Mouse (Mus musculus) left cerebral cortex, adult 2 months (tissue): ENCODE measurements around the gene Aaas. TPM values are rescaled to one million over a fixed set of nuclear protein-coding genes. Genes with fewer than 3 reads are reported as not detected.
"Not testable (repeated sequence)": the region's sequence is repeated elsewhere in the genome, so short reads cannot be mapped to it uniquely, and the experiment has no call there.

Experiments
- DNase-seq, 2 experiments: peaks; one replicate each; pipeline ENCODE4 v3.0.0; 2021 to 2022; ENCODE audit warnings: low spot score in 2 of 2, mixed read lengths in 1 of 2; ENCODE audit errors: extremely low spot score in 1 of 2
- H3K27ac ChIP-seq: fragments of 200-600 bp; 2 replicates; pipeline ENCODE4 v1.8.1; 2022
- H3K4me3 ChIP-seq: fragments of 200-600 bp; 2 replicates; pipeline ENCODE4 v1.8.1; 2022
- CTCF ChIP-seq: fragments of 200-600 bp; IDR thresholded peaks from 2 replicates; pipeline ENCODE4 v1.8.1; 2022; ENCODE audit warnings: antibody characterized with exemption, mild to moderate bottlenecking, moderate library complexity
- intact Hi-C: fragments of 180-260 bp; cut with DNase I; formaldehyde crosslinking; loops from one replicate; pipeline ENCODE4 v1.15.1; 2025
- total RNA-seq, 2 experiments: library from RNA; stranded (reverse); gene quantifications; 2 replicates each; pipeline ENCODE4 v1.2.3; 2021

The Aaas gene
- total RNA-seq, 2 experiments from 2014 or later: 14.3 to 18.9 TPM

- TF ChIP-seq CTCF: peak; percentile 36
- Histone ChIP-seq H3K4me3 (peak overlapping the region; percentile 55), H3K27ac (peak overlapping the region; percentile 85)
- DNase-seq: peak in 1 of 2 experiments; percentile 26
- intact Hi-C loops: loop anchor here (1.0 kb wide), 1 partner anchor 22 kb away; no protein-coding TSS in a partner anchor
These were observed 4.7 kb upstream of the Aaas start for GRCm38 (mm10) chr15:102355134-102355870.

DNA sequence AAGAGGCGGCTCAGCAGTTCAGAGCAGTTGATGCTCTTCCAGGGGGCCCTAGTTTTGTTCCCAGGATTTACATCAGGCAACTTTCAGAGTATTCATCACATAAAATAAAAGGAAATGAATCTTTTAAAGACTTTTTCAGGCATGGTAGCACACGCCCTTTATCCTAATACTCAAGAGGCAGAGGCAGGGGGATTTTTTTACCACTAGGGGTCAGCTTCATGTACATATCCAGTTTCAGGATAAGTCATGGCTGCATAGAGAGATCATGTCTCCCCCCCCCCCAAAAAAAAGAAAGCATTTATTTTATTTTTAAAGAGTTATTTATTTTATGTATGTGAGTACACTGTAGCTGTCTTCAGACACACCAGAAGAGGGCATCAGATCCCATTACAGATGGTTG lies 3.4 kb upstream of the Aaas start:
- no peak overlapping the region for H3K27ac ChIP-seq
- H3K4me3 ChIP-seq: no peak overlapping the region
- intact Hi-C loops: no loop called here
- no peak; the same call in 1 of the 2 replicates for TF ChIP-seq CTCF
- no peak for DNase-seq

- intact Hi-C loops: no loop called here
- no peak; the same call in none of the 2 replicates for TF ChIP-seq CTCF
- H3K4me3 ChIP-seq: no peak overlapping the region
- DNase-seq: no peak
- no peak overlapping the region for H3K27ac ChIP-seq
These were observed 1.6 kb upstream of the Aaas start for GRCm38 (mm10) chr15:102352177-102352576.

- intact Hi-C loops: no loop called here
- Histone ChIP-seq H3K27ac (peak overlapping the region; percentile 76), H3K4me3 (peak overlapping the region; percentile 74)
- no peak for DNase-seq
- TF ChIP-seq CTCF: no peak
These were observed 346 bp upstream of the Aaas start for GRCm38 (mm10) chr15:102350942-102351291.

DNA sequence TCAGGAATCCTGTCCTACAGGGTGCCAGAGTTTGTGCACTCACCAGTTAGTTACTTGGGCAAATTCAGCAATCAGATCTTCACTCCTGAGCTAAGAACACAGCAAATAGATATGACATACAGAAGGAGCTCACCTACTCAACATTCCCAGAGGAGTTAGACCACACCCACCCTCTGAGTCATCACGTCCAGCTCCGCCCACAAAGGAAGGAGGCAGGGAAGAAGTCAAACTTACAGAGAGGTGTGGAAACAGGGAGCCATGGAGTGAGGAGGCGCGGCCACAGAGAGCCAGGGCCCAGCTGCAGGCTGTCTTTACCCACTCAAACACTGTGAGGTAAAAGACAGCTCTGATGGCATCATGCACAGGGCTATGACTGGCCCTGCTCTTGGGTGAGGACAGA lies 4.1 kb downstream of the Aaas start:
- DNase-seq: no peak
- no peak for TF ChIP-seq CTCF
- no peak overlapping the region for H3K27ac ChIP-seq

GRCm38 (mm10) chr15:102344490-102344889 lies 6.1 kb downstream of the Aaas start:
- no peak for TF ChIP-seq CTCF
- DNase-seq: no peak
- Histone ChIP-seq H3K27ac (no peak overlapping the region), H3K4me3 (no peak overlapping the region)
- intact Hi-C loops: loop anchor here (5.0 kb wide), 1 partner anchor 33 kb away; no protein-coding TSS in a partner anchor

More for the DNA sequence above, 4.1 kb downstream of the Aaas start:
- intact Hi-C loops: no loop called here
- no peak overlapping the region for H3K4me3 ChIP-seq

DNA sequence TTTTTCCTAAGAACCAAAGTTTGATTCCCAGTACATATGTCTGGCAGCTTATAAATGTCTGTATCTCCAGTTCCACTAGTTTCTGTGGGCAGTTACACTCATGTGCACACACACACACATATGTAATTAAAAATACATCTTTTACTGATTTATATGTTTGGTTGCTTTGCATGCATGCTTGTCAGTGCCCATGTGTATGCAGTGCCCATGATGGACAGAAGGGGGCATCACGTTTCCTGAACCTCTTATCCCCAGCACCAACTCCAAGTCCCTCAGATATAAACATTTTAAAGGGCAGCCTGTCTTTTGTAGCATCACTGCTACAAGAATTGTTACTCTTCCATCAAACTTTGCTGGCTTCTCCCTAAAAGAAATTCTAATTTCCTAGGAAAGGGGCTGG lies 9.0 kb downstream of the Aaas start:
- H3K27ac ChIP-seq: no peak overlapping the region
- intact Hi-C loops: loop anchor here (5.0 kb wide), 1 partner anchor 36 kb away; no protein-coding TSS in a partner anchor
- TF ChIP-seq CTCF: peak; percentile 71
- no peak overlapping the region for H3K4me3 ChIP-seq
- DNase-seq: no peak

- H3K27ac ChIP-seq: no peak overlapping the region
- intact Hi-C loops: loop anchor here (5.0 kb wide), 1 partner anchor 38 kb away; no protein-coding TSS in a partner anchor
These were observed 11.0 kb downstream of the Aaas start for GRCm38 (mm10) chr15:102339612-102340011.

GRCm38 (mm10) chr15:102336946-102337345 lies 13.6 kb downstream of the Aaas start:
- DNase-seq: no peak
- H3K4me3 ChIP-seq: no peak overlapping the region
- H3K27ac ChIP-seq: no peak overlapping the region
- TF ChIP-seq CTCF: no peak
- intact Hi-C loops: no loop called here

More at GRCm38 (mm10) chr15:102339612-102340011, 11.0 kb downstream of the Aaas start:
- TF ChIP-seq CTCF: no peak
- DNase-seq: no peak
- H3K4me3 ChIP-seq: no peak overlapping the region

DNA sequence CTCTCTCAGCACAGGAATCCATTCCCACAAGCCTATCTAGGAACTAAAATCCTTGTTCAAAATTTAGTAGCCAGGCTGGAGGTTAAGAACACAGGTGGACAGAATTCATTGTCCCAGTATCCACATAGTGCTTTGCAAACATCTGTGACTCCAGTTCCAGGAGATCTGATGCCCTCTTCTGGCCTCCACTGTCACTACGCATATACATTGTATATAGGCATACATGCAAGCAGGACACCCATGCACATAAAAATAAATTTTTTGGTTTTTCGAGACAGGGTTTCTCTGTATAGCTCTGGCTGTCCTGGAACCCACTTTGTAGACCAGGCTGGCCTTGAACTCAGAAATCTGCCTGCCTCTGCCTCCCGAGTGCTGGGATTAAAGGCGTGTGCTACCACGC lies 14.6 kb downstream of the Aaas start:
- intact Hi-C loops, DNase-seq, H3K4me3 ChIP-seq, H3K27ac ChIP-seq: not testable (repeated sequence)
- TF ChIP-seq CTCF: peak; percentile 31

- TF ChIP-seq CTCF: no peak
- Histone ChIP-seq H3K27ac (no peak overlapping the region), H3K4me3 (no peak overlapping the region)
- intact Hi-C loops: no loop called here
- no peak for DNase-seq
These were observed 15.3 kb downstream of the Aaas start for GRCm38 (mm10) chr15:102335254-102335653.

- peak within 1 kb of the TSS; percentile 60 for H3K27ac ChIP-seq
- no peak for TF ChIP-seq CTCF
- peak within 1 kb of the TSS; percentile 81 for H3K4me3 ChIP-seq
- peak; percentile 76 to 83 for DNase-seq
- intact Hi-C loops: no loop called here
These were observed 19.0 kb downstream of the Aaas start, which contains the start of gene Myg1 for GRCm38 (mm10) chr15:102331610-102332015. Gene Myg1, plus strand, starts transcription at chr15:102331709.
